Mouse (Mus musculus): Measurements from ENCODE around the gene Pecam1.
A peak's percentile ranks its signal among the peaks of the same experiment; 100 is the strongest.
"Not testable (repeated sequence)": the region's sequence is repeated elsewhere in the genome, so short reads cannot be mapped to it uniquely, and the experiment has no call there.

Pecam1 gene

GRCm38 (mm10) chr11:106750121-106750751, at the start of gene Pecam1:
Gene Pecam1, minus strand, starts transcription at chr11:106750628.
- DNase-seq (ENCODE audit: low read depth) = no peak

- DNase-seq (ENCODE audit: low read depth) = peak; percentile 92
These were observed 45.3 kb upstream of the Pecam1 start for GRCm38 (mm10) chr11:106795679-106796078.

- peak; percentile 33 for DNase-seq (ENCODE audit: low read depth)
These were observed 43.4 kb upstream of the Pecam1 start for GRCm38 (mm10) chr11:106793846-106794245.

GRCm38 (mm10) chr11:106789649-106790048, 39.2 kb upstream of the Pecam1 start:
- DNase-seq (ENCODE audit: low read depth) = peak; percentile 45

- DNase-seq (ENCODE audit: low read depth) = peak; percentile 98
These were observed 38.5 kb upstream of the Pecam1 start, which contains the start of the genes Ddx5 and Cep95 for GRCm38 (mm10) chr11:106788775-106789459. Gene Ddx5, minus strand, starts transcription at chr11:106789185. Gene Cep95, plus strand, starts transcription at chr11:106789252.

GRCm38 (mm10) chr11:106788026-106788774, 37.8 kb upstream of the Pecam1 start:
- peak; percentile 99 for DNase-seq (ENCODE audit: low read depth)

GRCm38 (mm10) chr11:106787131-106788025, 37.0 kb upstream of the Pecam1 start:
- DNase-seq (ENCODE audit: low read depth) = peak; percentile 97

- DNase-seq (ENCODE audit: low read depth) = no peak
These were observed 34.6 kb upstream of the Pecam1 start for GRCm38 (mm10) chr11:106785043-106785442.

- DNase-seq (ENCODE audit: low read depth) = no peak
These were observed 34.0 kb upstream of the Pecam1 start for GRCm38 (mm10) chr11:106784476-106784875.

GRCm38 (mm10) chr11:106782841-106783764, 32.7 kb upstream of the Pecam1 start:
- DNase-seq (ENCODE audit: low read depth) = no peak

GRCm38 (mm10) chr11:106782271-106782670, 31.8 kb upstream of the Pecam1 start:
- not testable (repeated sequence) for DNase-seq (ENCODE audit: low read depth)

- no peak for DNase-seq (ENCODE audit: low read depth)
These were observed 30.3 kb upstream of the Pecam1 start for GRCm38 (mm10) chr11:106780590-106781220.

- no peak for DNase-seq (ENCODE audit: low read depth)
These were observed 29.6 kb upstream of the Pecam1 start for GRCm38 (mm10) chr11:106780089-106780425.

- peak; percentile 97 for DNase-seq (ENCODE audit: low read depth)
These were observed 29.1 kb upstream of the Pecam1 start, which contains the start of gene Polg2 for GRCm38 (mm10) chr11:106779388-106780088. Gene Polg2, minus strand, starts transcription at chr11:106779537.

GRCm38 (mm10) chr11:106778589-106779387, 28.4 kb upstream of the Pecam1 start:
- DNase-seq (ENCODE audit: low read depth) = no peak

- no peak for DNase-seq (ENCODE audit: low read depth)
These were observed 27.7 kb upstream of the Pecam1 start for GRCm38 (mm10) chr11:106778132-106778531.

GRCm38 (mm10) chr11:106777395-106777794, 27.0 kb upstream of the Pecam1 start:
- no peak for DNase-seq (ENCODE audit: low read depth)

- DNase-seq (ENCODE audit: low read depth) = no peak
These were observed 26.5 kb upstream of the Pecam1 start for GRCm38 (mm10) chr11:106776960-106777359.

- DNase-seq (ENCODE audit: low read depth) = no peak
These were observed 22.6 kb upstream of the Pecam1 start for GRCm38 (mm10) chr11:106773061-106773460.

Measured in NIH3T3 (cell line).